Mouse (Mus musculus) testis, adult 2 months (tissue): ENCODE measurements around the gene Fancg.

ENCODE experiments used
- CTCF ChIP-seq: fragments of 200-500 bp; IDR thresholded peaks from 2 replicates; pipeline ENCODE4 v1.5.1; 2012; ENCODE audit warnings: low read depth, mild to moderate bottlenecking, inconsistent platforms, low read length, moderate library complexity; ENCODE audit not compliant: control insufficient read depth, insufficient read depth, insufficient replicate concordance
- POLR2A ChIP-seq: fragments of 200-500 bp; IDR thresholded peaks from 2 replicates; pipeline ENCODE4 v1.6.1; 2012; ENCODE audit warnings: low read depth, mild to moderate bottlenecking, inconsistent platforms, low read length, moderate library complexity; ENCODE audit not compliant: control insufficient read depth

- TF ChIP-seq POLR2A (no peak), CTCF (no peak)
Measured at GRCm38 (mm10) chr4:43059697-43060096, 49.4 kb upstream of the Fancg start.
